Mouse (Mus musculus): ENCODE results near the gene Tbx21. TPM values are rescaled to one million over a fixed set of nuclear protein-coding genes. Genes with fewer than 3 reads are reported as not detected.

Gene Tbx21
- polyA plus RNA-seq, 1 experiment from 2014 or later, result 0.14 TPM

- 96% methylated on average over 9 of the region's 9 CpGs for whole genome bisulfite sequencing
- Histone ChIP-seq H3K4me2 (no peak overlapping the region), H3K4me1 (ENCODE audit: control insufficient read depth, insufficient read depth, low read length) (no peaks in the 10 kb centered on the region), H3K4me3 (ENCODE audit: low read depth, low read length) (no peak overlapping the region), H3K27ac (ENCODE audit: low read depth, low read length) (no peak overlapping the region), H3K9me3 (ENCODE audit: control insufficient read depth, low read length) (no peaks in the 10 kb centered on the region), H3K9ac (ENCODE audit: low read length) (no peak overlapping the region), H3K36me3 (ENCODE audit: control insufficient read depth, insufficient read depth, low read length) (no peaks in the 10 kb centered on the region), H3K27me3 (ENCODE audit: control insufficient read depth, insufficient read depth, low read length) (no peaks in the 10 kb centered on the region; the same call in 1 of the 2 replicates)
- ATAC-seq (ENCODE audit: low FRiP score) (no peak), DNase-seq (ENCODE audit: low spot score, missing footprints) (no peak)
Measured at GRCm38 (mm10) chr11:97104091-97104483, 11.0 kb downstream of the Tbx21 start.

GRCm38 (mm10) chr11:97103163-97104090 is 11.7 kb downstream of the Tbx21 start:
- Histone ChIP-seq H3K9me3 (ENCODE audit: control insufficient read depth, low read length) (no peaks in the 10 kb centered on the region), H3K36me3 (ENCODE audit: control insufficient read depth, insufficient read depth, low read length) (no peaks in the 10 kb centered on the region), H3K4me1 (ENCODE audit: control insufficient read depth, insufficient read depth, low read length) (no peaks in the 10 kb centered on the region), H3K9ac (ENCODE audit: low read length) (no peak overlapping the region), H3K4me3 (ENCODE audit: low read depth, low read length) (no peak overlapping the region), H3K27ac (ENCODE audit: low read depth, low read length) (no peak overlapping the region), H3K4me2 (no peak overlapping the region), H3K27me3 (ENCODE audit: control insufficient read depth, insufficient read depth, low read length) (peaks cover 2% of the 10 kb centered on the region; the same call in 1 of the 2 replicates)
- no peak for ATAC-seq (ENCODE audit: low FRiP score)
- no peak for DNase-seq (ENCODE audit: low spot score, missing footprints)
- WGBS, result 91% methylated on average over 10 of the region's 10 CpGs

- H3K4me1 ChIP-seq (ENCODE audit: control insufficient read depth, insufficient read depth, low read length), result no peaks in the 10 kb centered on the region
- no peaks in the 10 kb centered on the region for H3K9me3 ChIP-seq (ENCODE audit: control insufficient read depth, low read length)
- DNase-seq (ENCODE audit: low spot score, missing footprints), result no peak
- H3K27me3 ChIP-seq (ENCODE audit: control insufficient read depth, insufficient read depth, low read length), result peaks cover 2% of the 10 kb centered on the region; the same call in 1 of the 2 replicates
- no peak for ATAC-seq (ENCODE audit: low FRiP score)
- H3K4me3 ChIP-seq (ENCODE audit: low read depth, low read length), result no peak overlapping the region
- H3K9ac ChIP-seq (ENCODE audit: low read length), result no peak overlapping the region
- H3K36me3 ChIP-seq (ENCODE audit: control insufficient read depth, insufficient read depth, low read length), result no peaks in the 10 kb centered on the region
- no peak overlapping the region for H3K4me2 ChIP-seq
- 22% methylated on average over 9 of the region's 9 CpGs for WGBS
- no peak overlapping the region for H3K27ac ChIP-seq (ENCODE audit: low read depth, low read length)
Measured at GRCm38 (mm10) chr11:97101722-97102121, 13.4 kb downstream of the Tbx21 start.

GRCm38 (mm10) chr11:97098791-97099190 is 16.3 kb downstream of the Tbx21 start:
- Histone ChIP-seq H3K36me3 (ENCODE audit: control insufficient read depth, insufficient read depth, low read length) (no peaks in the 10 kb centered on the region), H3K4me3 (ENCODE audit: low read depth, low read length) (no peak overlapping the region), H3K27ac (ENCODE audit: low read depth, low read length) (no peak overlapping the region), H3K4me1 (ENCODE audit: control insufficient read depth, insufficient read depth, low read length) (no peaks in the 10 kb centered on the region), H3K9ac (ENCODE audit: low read length) (no peak overlapping the region), H3K27me3 (ENCODE audit: control insufficient read depth, insufficient read depth, low read length) (peaks cover 2% of the 10 kb centered on the region; the same call in 1 of the 2 replicates), H3K4me2 (no peak overlapping the region), H3K9me3 (ENCODE audit: control insufficient read depth, low read length) (no peaks in the 10 kb centered on the region)
- ATAC-seq (ENCODE audit: low FRiP score) (no peak), DNase-seq (ENCODE audit: low spot score, missing footprints) (no peak)
- 22% methylated on average over 18 of the region's 18 CpGs for WGBS

- H3K27me3 ChIP-seq (ENCODE audit: control insufficient read depth, insufficient read depth, low read length), result peaks cover 2% of the 10 kb centered on the region; the same call in 1 of the 2 replicates
- DNase-seq (ENCODE audit: low spot score, missing footprints), result no peak
- ATAC-seq (ENCODE audit: low FRiP score), result no peak
- no peaks in the 10 kb centered on the region for H3K4me1 ChIP-seq (ENCODE audit: control insufficient read depth, insufficient read depth, low read length)
- no peaks in the 10 kb centered on the region for H3K9me3 ChIP-seq (ENCODE audit: control insufficient read depth, low read length)
- H3K4me2 ChIP-seq, result no peak overlapping the region
- WGBS, result 73% methylated on average over 2 of the region's 2 CpGs
- H3K27ac ChIP-seq (ENCODE audit: low read depth, low read length), result no peak overlapping the region
- no peak overlapping the region for H3K4me3 ChIP-seq (ENCODE audit: low read depth, low read length)
- no peaks in the 10 kb centered on the region for H3K36me3 ChIP-seq (ENCODE audit: control insufficient read depth, insufficient read depth, low read length)
- H3K9ac ChIP-seq (ENCODE audit: low read length), result no peak overlapping the region
Measured at GRCm38 (mm10) chr11:97094600-97094999, 20.5 kb downstream of the Tbx21 start.

- H3K27me3 ChIP-seq (ENCODE audit: control insufficient read depth, insufficient read depth, low read length), result no peaks in the 10 kb centered on the region
- no peak for DNase-seq (ENCODE audit: low spot score, missing footprints)
- WGBS, result 74% methylated on average over 6 of the region's 6 CpGs
- H3K36me3 ChIP-seq (ENCODE audit: control insufficient read depth, insufficient read depth, low read length), result no peaks in the 10 kb centered on the region
- no peak overlapping the region for H3K27ac ChIP-seq (ENCODE audit: low read depth, low read length)
- H3K4me1 ChIP-seq (ENCODE audit: control insufficient read depth, insufficient read depth, low read length), result no peaks in the 10 kb centered on the region
- H3K9ac ChIP-seq (ENCODE audit: low read length), result no peak overlapping the region
- no peak overlapping the region for H3K4me2 ChIP-seq
- no peak for ATAC-seq (ENCODE audit: low FRiP score)
- no peak overlapping the region for H3K4me3 ChIP-seq (ENCODE audit: low read depth, low read length)
- no peaks in the 10 kb centered on the region; the same call in 1 of the 2 replicates for H3K9me3 ChIP-seq (ENCODE audit: control insufficient read depth, low read length)
Measured at GRCm38 (mm10) chr11:97086365-97086764, 28.8 kb downstream of the Tbx21 start.

GRCm38 (mm10) chr11:97084821-97085505 is 30.2 kb downstream of the Tbx21 start:
- Histone ChIP-seq H3K27ac (ENCODE audit: low read depth, low read length) (no peak overlapping the region), H3K4me3 (ENCODE audit: low read depth, low read length) (no peak overlapping the region), H3K4me2 (no peak overlapping the region), H3K36me3 (ENCODE audit: control insufficient read depth, insufficient read depth, low read length) (no peaks in the 10 kb centered on the region), H3K4me1 (ENCODE audit: control insufficient read depth, insufficient read depth, low read length) (no peaks in the 10 kb centered on the region), H3K9ac (ENCODE audit: low read length) (no peak overlapping the region), H3K27me3 (ENCODE audit: control insufficient read depth, insufficient read depth, low read length) (no peaks in the 10 kb centered on the region), H3K9me3 (ENCODE audit: control insufficient read depth, low read length) (no peaks in the 10 kb centered on the region; the same call in 1 of the 2 replicates)
- DNase-seq (ENCODE audit: low spot score, missing footprints), result no peak
- 88% methylated on average over 15 of the region's 15 CpGs for WGBS
- ATAC-seq (ENCODE audit: low FRiP score), result no peak

- Histone ChIP-seq H3K27ac (ENCODE audit: low read depth, low read length) (no peak overlapping the region), H3K9me3 (ENCODE audit: control insufficient read depth, low read length) (no peaks in the 10 kb centered on the region; the same call in 1 of the 2 replicates), H3K27me3 (ENCODE audit: control insufficient read depth, insufficient read depth, low read length) (no peaks in the 10 kb centered on the region), H3K36me3 (ENCODE audit: control insufficient read depth, insufficient read depth, low read length) (no peaks in the 10 kb centered on the region), H3K9ac (ENCODE audit: low read length) (no peak overlapping the region; the same call in 1 of the 2 replicates), H3K4me3 (ENCODE audit: low read depth, low read length) (no peak overlapping the region), H3K4me2 (no peak overlapping the region), H3K4me1 (ENCODE audit: control insufficient read depth, insufficient read depth, low read length) (no peaks in the 10 kb centered on the region)
- whole genome bisulfite sequencing, result 49% methylated on average over 22 of the region's 22 CpGs
- ATAC-seq (ENCODE audit: low FRiP score) (no peak), DNase-seq (ENCODE audit: low spot score, missing footprints) (no peak)
Measured at GRCm38 (mm10) chr11:97083401-97084140, 31.6 kb downstream of the Tbx21 start.
